Mouse (Mus musculus): Measurements from ENCODE around the gene Tnnc1. TPM values are rescaled to one million over a fixed set of nuclear protein-coding genes. Genes with fewer than 3 reads are reported as not detected.

Tnnc1 gene
- 1.2 and 1.3 TPM in 2 replicates for polyA plus RNA-seq (2014; fragmentation: Nextera tagmentation; extraction: Ambion mirVana)

GRCm38 (mm10) chr14:31208084-31208483 lies at the start of gene Tnnc1:
Tnnc1 (plus strand) TSS chr14:31208312.
- WGBS = 75% methylated on average over 2 of the region's 2 CpGs
- H3K27me3 ChIP-seq (replicated peaks; ENCODE audit: control insufficient read depth, insufficient read depth, low read length) = no peaks in the 10 kb centered on the region
- H3K4me1 ChIP-seq (ENCODE audit: control insufficient read depth, insufficient read depth, low read length) = peaks cover 11% of the 10 kb centered on the region; the same call in 1 of the 2 replicates
- peak within 1 kb of the TSS; percentile 86 for H3K4me2 ChIP-seq (ENCODE audit: low read length)
- DNase-seq (ENCODE audit: low spot score) = no peak
- peaks cover 17% of the 10 kb centered on the region for H3K36me3 ChIP-seq (ENCODE audit: control insufficient read depth, insufficient read depth, low read length)
- peak within 1 kb of the TSS; percentile 81; the same call in 1 of the 2 replicates for H3K4me3 ChIP-seq (ENCODE audit: low read depth, low read length)
- no peaks in the 10 kb centered on the region for H3K9me3 ChIP-seq (replicated peaks; ENCODE audit: control insufficient read depth, low read length)
- peak within 1 kb of the TSS; percentile 88; the same call in 1 of the 2 replicates for H3K27ac ChIP-seq (ENCODE audit: low read depth, low read length)
- H3K9ac ChIP-seq (ENCODE audit: low read length) = peak within 1 kb of the TSS; percentile 95
- no peak for ATAC-seq

GRCm38 (mm10) chr14:31160196-31161150 lies 47.6 kb upstream of the Tnnc1 start:
- no peak overlapping the region for H3K27ac ChIP-seq (ENCODE audit: low read depth, low read length)
- no peak overlapping the region for H3K4me2 ChIP-seq (ENCODE audit: low read length)
- no peaks in the 10 kb centered on the region for H3K4me1 ChIP-seq (ENCODE audit: control insufficient read depth, insufficient read depth, low read length)
- no peak overlapping the region for H3K4me3 ChIP-seq (ENCODE audit: low read depth, low read length)
- no peak overlapping the region for H3K9ac ChIP-seq (ENCODE audit: low read length)
- H3K9me3 ChIP-seq (replicated peaks; ENCODE audit: control insufficient read depth, low read length) = no peaks in the 10 kb centered on the region
- H3K27me3 ChIP-seq (replicated peaks; ENCODE audit: control insufficient read depth, insufficient read depth, low read length) = no peaks in the 10 kb centered on the region
- ATAC-seq = no peak
- WGBS = 85% methylated on average over 27 of the region's 27 CpGs
- DNase-seq (ENCODE audit: low spot score) = no peak
- no peaks in the 10 kb centered on the region for H3K36me3 ChIP-seq (ENCODE audit: control insufficient read depth, insufficient read depth, low read length)

GRCm38 (mm10) chr14:31161191-31161590 lies 46.9 kb upstream of the Tnnc1 start:
- H3K9ac ChIP-seq (ENCODE audit: low read length) = no peak overlapping the region
- WGBS = 96% methylated on average over 7 of the region's 7 CpGs
- H3K27me3 ChIP-seq (replicated peaks; ENCODE audit: control insufficient read depth, insufficient read depth, low read length) = no peaks in the 10 kb centered on the region
- no peak overlapping the region for H3K4me2 ChIP-seq (ENCODE audit: low read length)
- ATAC-seq (no peak), DNase-seq (ENCODE audit: low spot score) (no peak)
- no peaks in the 10 kb centered on the region for H3K9me3 ChIP-seq (replicated peaks; ENCODE audit: control insufficient read depth, low read length)
- H3K4me3 ChIP-seq (ENCODE audit: low read depth, low read length) = no peak overlapping the region
- no peak overlapping the region for H3K27ac ChIP-seq (ENCODE audit: low read depth, low read length)
- no peaks in the 10 kb centered on the region for H3K36me3 ChIP-seq (ENCODE audit: control insufficient read depth, insufficient read depth, low read length)
- no peaks in the 10 kb centered on the region for H3K4me1 ChIP-seq (ENCODE audit: control insufficient read depth, insufficient read depth, low read length)

GRCm38 (mm10) chr14:31161638-31162037 lies 46.5 kb upstream of the Tnnc1 start:
- Histone ChIP-seq H3K27me3 (replicated peaks; ENCODE audit: control insufficient read depth, insufficient read depth, low read length) (no peaks in the 10 kb centered on the region), H3K4me2 (ENCODE audit: low read length) (no peak overlapping the region), H3K27ac (ENCODE audit: low read depth, low read length) (no peak overlapping the region), H3K4me1 (ENCODE audit: control insufficient read depth, insufficient read depth, low read length) (no peaks in the 10 kb centered on the region), H3K36me3 (ENCODE audit: control insufficient read depth, insufficient read depth, low read length) (no peaks in the 10 kb centered on the region), H3K9me3 (replicated peaks; ENCODE audit: control insufficient read depth, low read length) (no peaks in the 10 kb centered on the region), H3K9ac (ENCODE audit: low read length) (no peak overlapping the region), H3K4me3 (ENCODE audit: low read depth, low read length) (no peak overlapping the region)
- DNase-seq (ENCODE audit: low spot score) (no peak), ATAC-seq (no peak)
- 73% methylated on average over 10 of the region's 10 CpGs for whole genome bisulfite sequencing

GRCm38 (mm10) chr14:31164067-31164466 lies 44.0 kb upstream of the Tnnc1 start:
- H3K4me3 ChIP-seq (ENCODE audit: low read depth, low read length) = no peak overlapping the region
- DNase-seq (ENCODE audit: low spot score) (peak; percentile 27), ATAC-seq (peak; percentile 52; the same call in 1 of the 2 replicates)
- H3K27me3 ChIP-seq (replicated peaks; ENCODE audit: control insufficient read depth, insufficient read depth, low read length) = no peaks in the 10 kb centered on the region
- no peaks in the 10 kb centered on the region for H3K36me3 ChIP-seq (ENCODE audit: control insufficient read depth, insufficient read depth, low read length)
- no peaks in the 10 kb centered on the region for H3K9me3 ChIP-seq (replicated peaks; ENCODE audit: control insufficient read depth, low read length)
- H3K4me1 ChIP-seq (ENCODE audit: control insufficient read depth, insufficient read depth, low read length) = no peaks in the 10 kb centered on the region
- H3K9ac ChIP-seq (ENCODE audit: low read length) = no peak overlapping the region
- no peak overlapping the region for H3K27ac ChIP-seq (ENCODE audit: low read depth, low read length)
- WGBS = 74% methylated on average over 8 of the region's 8 CpGs
- no peak overlapping the region for H3K4me2 ChIP-seq (ENCODE audit: low read length)

- no peak overlapping the region for H3K4me2 ChIP-seq (ENCODE audit: low read length)
- no peak overlapping the region for H3K4me3 ChIP-seq (ENCODE audit: low read depth, low read length)
- ATAC-seq (no peak), DNase-seq (ENCODE audit: low spot score) (no peak)
- no peaks in the 10 kb centered on the region for H3K27me3 ChIP-seq (replicated peaks; ENCODE audit: control insufficient read depth, insufficient read depth, low read length)
- no peaks in the 10 kb centered on the region for H3K9me3 ChIP-seq (replicated peaks; ENCODE audit: control insufficient read depth, low read length)
- WGBS = 69% methylated on average over 2 of the region's 2 CpGs
- H3K9ac ChIP-seq (ENCODE audit: low read length) = no peak overlapping the region
- no peaks in the 10 kb centered on the region for H3K4me1 ChIP-seq (ENCODE audit: control insufficient read depth, insufficient read depth, low read length)
- no peak overlapping the region for H3K27ac ChIP-seq (ENCODE audit: low read depth, low read length)
- peaks cover under 1% of the 10 kb centered on the region; the same call in 1 of the 2 replicates for H3K36me3 ChIP-seq (ENCODE audit: control insufficient read depth, insufficient read depth, low read length)
Measured at GRCm38 (mm10) chr14:31165010-31165409, 43.1 kb upstream of the Tnnc1 start.

- WGBS = 55% methylated on average over 7 of the region's 7 CpGs
Measured at GRCm38 (mm10) chr14:31165458-31165857, 42.7 kb upstream of the Tnnc1 start.

GRCm38 (mm10) chr14:31165991-31166630 lies 42.0 kb upstream of the Tnnc1 start:
- Histone ChIP-seq H3K27ac (ENCODE audit: low read depth, low read length) (peak overlapping the region; percentile 44; the same call in 1 of the 2 replicates), H3K4me3 (ENCODE audit: low read depth, low read length) (no peak overlapping the region), H3K9me3 (replicated peaks; ENCODE audit: control insufficient read depth, low read length) (no peaks in the 10 kb centered on the region), H3K36me3 (ENCODE audit: control insufficient read depth, insufficient read depth, low read length) (peaks cover 12% of the 10 kb centered on the region), H3K4me1 (ENCODE audit: control insufficient read depth, insufficient read depth, low read length) (no peaks in the 10 kb centered on the region), H3K9ac (ENCODE audit: low read length) (no peak overlapping the region), H3K27me3 (replicated peaks; ENCODE audit: control insufficient read depth, insufficient read depth, low read length) (no peaks in the 10 kb centered on the region), H3K4me2 (ENCODE audit: low read length) (no peak overlapping the region)
- ATAC-seq (no peak), DNase-seq (ENCODE audit: low spot score) (no peak)
- WGBS = 74% methylated on average over 10 of the region's 10 CpGs

More at GRCm38 (mm10) chr14:31165458-31165857, 42.7 kb upstream of the Tnnc1 start:
- Histone ChIP-seq H3K9ac (ENCODE audit: low read length) (no peak overlapping the region), H3K4me2 (ENCODE audit: low read length) (no peak overlapping the region), H3K4me3 (ENCODE audit: low read depth, low read length) (no peak overlapping the region), H3K27ac (ENCODE audit: low read depth, low read length) (no peak overlapping the region), H3K4me1 (ENCODE audit: control insufficient read depth, insufficient read depth, low read length) (no peaks in the 10 kb centered on the region), H3K9me3 (replicated peaks; ENCODE audit: control insufficient read depth, low read length) (no peaks in the 10 kb centered on the region), H3K27me3 (replicated peaks; ENCODE audit: control insufficient read depth, insufficient read depth, low read length) (no peaks in the 10 kb centered on the region), H3K36me3 (ENCODE audit: control insufficient read depth, insufficient read depth, low read length) (peaks cover 5% of the 10 kb centered on the region)
- ATAC-seq (no peak), DNase-seq (ENCODE audit: low spot score) (no peak)
